ENCODE assay signal across 8 mouse cellular contexts in genomic region chr11:69715929-69716328, GRCm38 (mm10). TPM values are rescaled to one million over a fixed set of nuclear protein-coding genes. Genes with fewer than 3 reads are reported as not detected.
A peak's percentile ranks its signal among the peaks of the same experiment; 100 is the strongest.
DNase-seq lines count a peak whose midpoint lies in the region; ATAC-seq lines count a peak whose summit lies in the region.

No protein-coding gene starts in this region.

- no peaks in the 10 kb centered on the region for H3K27me3 ChIP-seq in stomach, embryonic 15.5 days (replicated peaks)

- no peaks in the 10 kb centered on the region for H3K36me3 ChIP-seq in stomach, embryonic 15.5 days

- no peak overlapping the region for H3K4me2 ChIP-seq in stomach, embryonic 15.5 days

- 12% methylated on average over 5 of the region's 5 CpGs for WGBS in stomach, embryonic 15.5 days

- H3K4me1 ChIP-seq in stomach, embryonic 15.5 days: peaks cover 3% of the 10 kb centered on the region; the same call in 1 of the 2 replicates

- H3K9me3 ChIP-seq in stomach, embryonic 15.5 days: no peaks in the 10 kb centered on the region

- H3K27ac ChIP-seq in stomach, embryonic 15.5 days: 0 out of 2 replicates have a peak overlapping the region, but pooled peaks have one; percentile 16

- ATAC-seq in stomach, embryonic 15.5 days (ENCODE audit: insufficient read depth, low FRiP score, low read depth): peak; percentile 59; the same call in 1 of the 2 replicates
- no peak for ATAC-seq in cerebellum, adult (ENCODE audit: insufficient number of reproducible peaks, low FRiP score, low TSS enrichment)
- ATAC-seq in erythroid progenitor cell, adult 5-6 weeks (replicated peaks; ENCODE audit: low FRiP score, poor library complexity, severe bottlenecking): no peak

- no peak overlapping the region for H3K9ac ChIP-seq in stomach, embryonic 15.5 days

- no peak overlapping the region for H3K4me3 ChIP-seq in stomach, embryonic 15.5 days (replicated peaks)

- DNase-seq in ovary, adult 18-20 months (ENCODE audit: low spot score): peak; percentile 72
- no peak for DNase-seq in ovary, postnatal 10 days (ENCODE audit: low spot score)
- peak; percentile 72 for DNase-seq in embryo, embryonic 10.5 days (ENCODE audit: low spot score)
- DNase-seq in kidney, postnatal 4 days: peak; percentile 28 to 47
- no peak for DNase-seq in spleen, postnatal 14 days (ENCODE audit: low spot score in 2 of 2)

RNA-seq across cellular contexts. Expression of gene Tnfsfm13, which starts 20.0 kb away (rescaled TPM):
- polyA plus RNA-seq in stomach, embryonic 15.5 days (2015; fragmentation: Nextera tagmentation; extraction: Ambion mirVana): 3.3 and 3.5 TPM in 2 replicates
- 1.8 TPM in 1 of 2 replicates, not detected in the other for total RNA-seq in erythroid progenitor cell, adult 5-6 weeks (2015; ENCODE audit: low replicate concordance)
- 6.4 and 9.4 TPM in 2 replicates for total RNA-seq in erythroid progenitor cell, adult 5-6 weeks (2017; ENCODE audit: low replicate concordance)

RNA-seq across cellular contexts. Expression of gene Tnfsf12, which starts 20.3 kb away (rescaled TPM):
- 8.0 and 8.9 TPM in 2 replicates for polyA plus RNA-seq in stomach, embryonic 15.5 days (2015; fragmentation: Nextera tagmentation; extraction: Ambion mirVana)
- 1.3 and 7.2 TPM in 2 replicates for total RNA-seq in erythroid progenitor cell, adult 5-6 weeks (2015; ENCODE audit: low replicate concordance)
- total RNA-seq in erythroid progenitor cell, adult 5-6 weeks (2017; ENCODE audit: low replicate concordance): not detected in 2 replicates

RNA-seq across cellular contexts. Expression of gene Tnfsf13, which starts 30.3 kb away (rescaled TPM):
- polyA plus RNA-seq in stomach, embryonic 15.5 days (2015; fragmentation: Nextera tagmentation; extraction: Ambion mirVana): 0.31 and 0.61 TPM in 2 replicates
- 3.2 TPM in 1 of 2 replicates, not detected in the other for total RNA-seq in erythroid progenitor cell, adult 5-6 weeks (2015; ENCODE audit: low replicate concordance)
- total RNA-seq in erythroid progenitor cell, adult 5-6 weeks (2017; ENCODE audit: low replicate concordance): 4.1 TPM in 1 of 2 replicates, not detected in the other

RNA-seq across cellular contexts. Expression of gene Senp3, which starts 34.0 kb away (rescaled TPM):
- 69.1 and 74.5 TPM in 2 replicates for polyA plus RNA-seq in stomach, embryonic 15.5 days (2015; fragmentation: Nextera tagmentation; extraction: Ambion mirVana)
- 32.3 and 41.8 TPM in 2 replicates for total RNA-seq in erythroid progenitor cell, adult 5-6 weeks (2015; ENCODE audit: low replicate concordance)
- 24.8 and 43.4 TPM in 2 replicates for total RNA-seq in erythroid progenitor cell, adult 5-6 weeks (2017; ENCODE audit: low replicate concordance)

RNA-seq across cellular contexts. Expression of gene Polr2a, which starts 42.5 kb away (rescaled TPM):
- 21.0 and 25.8 TPM in 2 replicates for polyA plus RNA-seq in stomach, embryonic 15.5 days (2015; fragmentation: Nextera tagmentation; extraction: Ambion mirVana)
- total RNA-seq in erythroid progenitor cell, adult 5-6 weeks (2015; ENCODE audit: low replicate concordance): 124 and 145 TPM in 2 replicates
- total RNA-seq in erythroid progenitor cell, adult 5-6 weeks (2017; ENCODE audit: low replicate concordance): 131 and 162 TPM in 2 replicates

Comparison
In these comparisons a context has a peak if more than half of its experiments do, and no peak if none do; other contexts are left out.
1. DNase-seq: peak in ovary, adult 18-20 months (single experiment), embryo, embryonic 10.5 days (single experiment) and kidney, postnatal 4 days (2 of 2); none in ovary, postnatal 10 days (single experiment) and spleen, postnatal 14 days (0 of 2).